Mouse (Mus musculus): ENCODE data around the gene Gal3st2b.
"Not testable (repeated sequence)": the region's sequence is repeated elsewhere in the genome, so short reads cannot be mapped to it uniquely, and the experiment has no call there.

Gene Gal3st2b

GRCm38 (mm10) chr1:93978287-93978686, 60.2 kb downstream of the Gal3st2b start:
- DNase-seq (ENCODE audit: low read depth, low spot score): not testable (repeated sequence)

GRCm38 (mm10) chr1:93980932-93981331, 62.8 kb downstream of the Gal3st2b start:
- DNase-seq (ENCODE audit: low read depth, low spot score): not testable (repeated sequence)

GRCm38 (mm10) chr1:93986167-93986566, 68.1 kb downstream of the Gal3st2b start:
- DNase-seq (ENCODE audit: low read depth, low spot score): no peak

- DNase-seq (ENCODE audit: low read depth, low spot score): no peak
Observed at GRCm38 (mm10) chr1:93988786-93989185, 70.7 kb downstream of the Gal3st2b start.

GRCm38 (mm10) chr1:93990209-93990608, 72.1 kb downstream of the Gal3st2b start, which contains the start of gene Gal3st2c:
TSS of gene Gal3st2c (plus strand) at chr1:93990509.
- not testable (repeated sequence) for DNase-seq (ENCODE audit: low read depth, low spot score)

- DNase-seq (ENCODE audit: low read depth, low spot score): not testable (repeated sequence)
Observed at GRCm38 (mm10) chr1:93991068-93991467, 73.0 kb downstream of the Gal3st2b start.

- not testable (repeated sequence) for DNase-seq (ENCODE audit: low read depth, low spot score)
Observed at GRCm38 (mm10) chr1:93991491-93991890, 73.4 kb downstream of the Gal3st2b start.

All from telencephalon, adult 2 months (tissue).